Mouse (Mus musculus) cerebellum, adult 2 months (tissue): ENCODE measurements at regions not wholly inside any gene's neighbourhood (a gene's known extent, or its start where the extent isn't known, plus 50 kb on each side); places are given as distances from the start of the nearest gene placed in this dataset.

ENCODE experiments used
- DNase-seq, 2 experiments: peaks; one replicate each; pipeline ENCODE4 v3.0.0; 2021
- H3K27ac ChIP-seq: fragments of 200-500 bp; 2 replicates; pipeline ENCODE4 v1.5.1; 2012; ENCODE audit warnings: low read length, control low read depth, inconsistent platforms; ENCODE audit not compliant: insufficient read depth
- H3K27me3 ChIP-seq: fragments of 200-500 bp; 2 replicates; pipeline ENCODE4 v1.6.1; 2012; ENCODE audit warnings: inconsistent platforms, mild to moderate bottlenecking, low read length, moderate library complexity; ENCODE audit not compliant: control insufficient read depth, insufficient read depth
- H3K4me1 ChIP-seq: fragments of 200-500 bp; 2 replicates; pipeline ENCODE4 v1.6.1; 2011; ENCODE audit warnings: low read length; ENCODE audit not compliant: control insufficient read depth, insufficient read depth
- H3K4me3 ChIP-seq: fragments of 200-500 bp; replicated peaks from 2 replicates; pipeline ENCODE3; 2011; ENCODE audit warnings: mild to moderate bottlenecking, low read depth, low read length, control low read depth; ENCODE audit not compliant: insufficient read depth
- CTCF ChIP-seq: fragments of 200-500 bp; IDR thresholded peaks from 2 replicates; pipeline ENCODE4 v1.5.1; 2011; ENCODE audit warnings: low read depth, mild to moderate bottlenecking, control low read depth, low read length, moderate library complexity, borderline replicate concordance; ENCODE audit not compliant: insufficient read depth
- POLR2A ChIP-seq: fragments of 200-500 bp; IDR thresholded peaks from 2 replicates; pipeline ENCODE4 v1.6.1; 2011; ENCODE audit warnings: low read length, control low read depth, borderline replicate concordance; ENCODE audit not compliant: insufficient read depth
- WGBS: fragments of 180-500 bp; shearing (Covaris S2); methylation state at CpG from one replicate; pipeline ENCODE4 v1.1.7; 2018; 5-methylcytosine and 5-hydroxymethylcytosine counted together

DNA sequence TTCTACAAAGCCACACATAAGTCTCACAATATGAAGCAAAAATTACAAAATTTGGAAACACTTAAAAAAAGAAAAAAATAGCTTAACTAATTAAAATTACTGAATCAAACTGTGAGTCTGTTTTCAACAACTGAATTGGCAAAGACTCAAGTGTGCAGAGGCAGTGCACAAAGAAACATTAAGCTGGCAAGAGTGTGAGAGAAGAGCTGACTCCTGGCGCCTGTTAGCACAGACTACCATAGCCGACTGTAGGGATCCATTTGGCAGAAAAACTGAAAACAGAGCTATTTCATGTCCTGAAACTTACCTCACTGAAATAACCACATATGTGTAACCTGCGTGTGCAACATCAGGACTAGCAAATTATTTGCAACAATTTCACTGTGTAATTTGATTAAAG, 746.4 kb upstream of the Cypt12 start:
- DNase-seq = no peak
- H3K27ac ChIP-seq = no peak overlapping the region
- 21% methylated on average over 3 of the region's 3 CpGs for WGBS
- TF ChIP-seq CTCF (no peak), POLR2A (no peak)
- no peak overlapping the region for H3K4me3 ChIP-seq
- no peaks in the 10 kb centered on the region for H3K4me1 ChIP-seq
- no peaks in the 10 kb centered on the region for H3K27me3 ChIP-seq

- H3K4me3 ChIP-seq = no peak overlapping the region
- TF ChIP-seq POLR2A = no peak
- TF ChIP-seq CTCF = no peak
- DNase-seq = no peak
- 29% methylated on average over 3 of the region's 3 CpGs for WGBS
- no peaks in the 10 kb centered on the region for H3K27me3 ChIP-seq
- H3K4me1 ChIP-seq = no peaks in the 10 kb centered on the region
- H3K27ac ChIP-seq = no peak overlapping the region
Observed at GRCm38 (mm10) chr3:17214031-17214430, 734.2 kb upstream of the Cypt12 start.

DNA sequence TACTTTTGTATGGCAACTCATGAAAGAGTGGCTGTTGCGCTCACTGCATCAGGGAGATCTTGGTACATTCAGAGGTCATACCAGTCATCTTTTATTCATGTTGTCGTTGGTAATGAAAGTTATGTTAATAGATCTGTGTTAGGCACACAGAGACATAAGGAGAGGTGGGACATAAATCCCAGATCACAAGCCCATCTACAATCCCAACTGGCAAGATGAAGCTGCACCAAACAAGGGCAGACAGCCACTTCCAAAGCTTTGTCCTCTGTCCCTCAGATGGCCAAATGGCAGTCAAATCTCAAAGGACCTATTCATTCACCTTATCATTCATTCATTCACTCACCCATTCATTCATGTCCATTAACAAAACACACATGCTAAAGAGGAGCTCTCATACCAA, 731.4 kb upstream of the Cypt12 start:
- 64% methylated on average over 2 of the region's 2 CpGs for WGBS
- TF ChIP-seq CTCF = no peak
- TF ChIP-seq POLR2A = no peak
- DNase-seq = no peak
- no peaks in the 10 kb centered on the region for H3K4me1 ChIP-seq
- no peak overlapping the region for H3K4me3 ChIP-seq
- no peaks in the 10 kb centered on the region for H3K27me3 ChIP-seq
- H3K27ac ChIP-seq = no peak overlapping the region

DNA sequence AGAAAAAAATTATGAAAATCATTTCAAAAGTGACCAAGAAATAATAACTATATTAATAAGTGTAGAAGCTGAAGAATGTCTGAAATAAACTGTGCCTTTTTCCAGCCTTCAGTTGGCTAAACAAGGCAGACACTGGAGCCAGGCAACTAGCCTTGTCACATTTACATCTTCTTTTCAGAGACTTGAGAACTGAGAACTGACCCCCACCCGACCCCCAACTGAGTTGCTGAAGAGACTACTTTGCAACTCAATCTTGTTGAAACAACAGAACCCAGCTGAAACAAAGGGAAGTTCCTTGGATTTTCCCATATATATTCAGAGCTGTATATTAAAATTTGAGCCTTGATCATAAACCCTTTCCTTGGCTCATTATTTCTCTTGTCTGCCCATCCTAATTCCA, 709.8 kb upstream of the Cypt12 start:
- H3K27me3 ChIP-seq = no peaks in the 10 kb centered on the region
- no peak for TF ChIP-seq POLR2A
- no peak for TF ChIP-seq CTCF
- no peak overlapping the region for H3K27ac ChIP-seq
- 8% methylated on average over 1 of the region's 1 CpGs for WGBS
- no peak overlapping the region for H3K4me3 ChIP-seq
- no peaks in the 10 kb centered on the region for H3K4me1 ChIP-seq
- no peak for DNase-seq

DNA sequence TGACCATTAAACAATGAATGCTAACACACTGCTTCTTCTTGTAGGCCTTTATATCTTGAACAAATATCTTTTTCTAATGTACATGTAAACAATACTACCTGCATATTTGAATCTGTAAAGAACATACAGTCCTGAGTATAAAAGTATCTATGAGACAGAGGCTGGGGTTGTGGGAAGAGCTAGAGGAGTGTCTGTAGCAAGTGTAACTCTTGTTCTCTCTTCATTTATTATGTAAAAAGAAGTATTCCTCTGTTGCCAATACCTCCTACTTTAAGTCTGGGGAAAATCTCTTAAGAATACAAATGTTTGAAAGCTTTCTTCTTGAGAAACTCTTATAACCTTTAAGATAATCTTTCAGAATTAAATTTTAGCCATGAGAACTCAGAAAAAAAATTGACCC, 689.8 kb upstream of the Cypt12 start:
- H3K4me3 ChIP-seq = no peak overlapping the region
- TF ChIP-seq CTCF (no peak), POLR2A (no peak)

GRCm38 (mm10) chr3:17259093-17259492, 689.1 kb upstream of the Cypt12 start:
- Histone ChIP-seq H3K4me3 (no peak overlapping the region), H3K4me1 (no peaks in the 10 kb centered on the region), H3K27me3 (no peaks in the 10 kb centered on the region), H3K27ac (no peak overlapping the region)
- 80% methylated on average over 3 of the region's 3 CpGs for WGBS
- DNase-seq = no peak
- TF ChIP-seq CTCF = no peak

More for the DNA sequence above, 689.8 kb upstream of the Cypt12 start:
- no peak for DNase-seq
- no peaks in the 10 kb centered on the region for H3K4me1 ChIP-seq
- H3K27me3 ChIP-seq = no peaks in the 10 kb centered on the region
- no peak overlapping the region for H3K27ac ChIP-seq

- DNase-seq = peak in 1 of 2 experiments; percentile 1
- Histone ChIP-seq H3K27ac (no peak overlapping the region), H3K4me3 (no peak overlapping the region), H3K27me3 (no peaks in the 10 kb centered on the region), H3K4me1 (peaks cover 2% of the 10 kb centered on the region; the same call in 1 of the 2 replicates)
- 44% methylated on average over 6 of the region's 6 CpGs for WGBS
- no peak for TF ChIP-seq CTCF
- no peak for TF ChIP-seq POLR2A
Observed at GRCm38 (mm10) chr3:17281231-17281630, 667.0 kb upstream of the Cypt12 start.

- no peak overlapping the region for H3K27ac ChIP-seq
- H3K4me3 ChIP-seq = no peak overlapping the region
- H3K4me1 ChIP-seq = peaks cover 2% of the 10 kb centered on the region; the same call in 1 of the 2 replicates
- TF ChIP-seq POLR2A = no peak
- TF ChIP-seq CTCF = no peak
- WGBS = 23% methylated on average over 3 of the region's 3 CpGs
- no peaks in the 10 kb centered on the region for H3K27me3 ChIP-seq
- peak in 1 of 2 experiments; percentile 1 for DNase-seq
Observed at GRCm38 (mm10) chr3:17282881-17283280, 665.3 kb upstream of the Cypt12 start.
